Mouse (Mus musculus): ENCODE results near the gene Slx1b.
A peak's percentile ranks its signal among the peaks of the same experiment; 100 is the strongest.
"Not testable (repeated sequence)": the region's sequence is repeated elsewhere in the genome, so short reads cannot be mapped to it uniquely, and the experiment has no call there.

Slx1b gene

DNA sequence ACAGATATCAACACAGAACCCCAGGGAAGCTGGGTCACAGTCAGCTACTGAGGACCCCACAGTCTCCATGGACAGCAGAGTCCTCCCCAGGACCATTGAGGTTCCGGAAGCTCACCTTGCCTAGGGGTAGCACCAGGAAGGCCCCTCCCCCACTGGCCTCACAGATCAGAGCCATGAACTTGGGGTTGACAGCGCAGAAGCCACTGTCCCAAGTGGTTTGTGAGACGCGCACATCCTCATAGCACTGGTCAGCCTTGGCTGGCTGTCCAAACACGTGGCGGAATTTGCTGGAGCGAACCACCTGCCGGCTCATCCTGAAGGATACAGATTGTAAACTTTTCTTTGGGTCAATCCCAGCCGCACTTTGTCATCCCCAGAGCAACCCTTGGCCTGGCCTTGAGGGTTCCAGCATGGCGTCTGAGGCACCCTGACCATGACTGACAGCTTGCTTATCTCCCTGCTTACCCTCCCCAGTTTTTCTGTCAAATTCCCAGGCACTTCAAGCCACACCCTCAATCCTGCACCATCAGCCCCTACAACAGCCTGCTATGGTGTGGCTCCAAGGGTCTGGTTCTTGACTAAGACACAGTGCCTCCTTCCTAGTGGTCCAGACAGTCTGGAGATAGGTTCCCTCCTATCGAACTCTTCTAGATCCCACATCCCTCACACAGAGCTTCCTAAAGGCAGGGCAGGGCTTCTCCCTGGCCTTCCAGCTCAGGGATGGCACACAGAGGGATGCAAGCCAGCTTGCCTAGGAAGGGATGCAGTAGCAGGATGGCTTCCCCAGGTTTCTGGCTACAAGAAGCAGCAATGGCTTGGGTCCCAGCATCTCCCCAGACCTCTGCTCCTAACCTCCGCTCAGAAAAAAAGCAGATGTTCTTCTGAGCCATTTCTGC, 7.5 kb upstream of the Slx1b start:
- DNase-seq (ENCODE audit: low spot score), result no peak

DNA sequence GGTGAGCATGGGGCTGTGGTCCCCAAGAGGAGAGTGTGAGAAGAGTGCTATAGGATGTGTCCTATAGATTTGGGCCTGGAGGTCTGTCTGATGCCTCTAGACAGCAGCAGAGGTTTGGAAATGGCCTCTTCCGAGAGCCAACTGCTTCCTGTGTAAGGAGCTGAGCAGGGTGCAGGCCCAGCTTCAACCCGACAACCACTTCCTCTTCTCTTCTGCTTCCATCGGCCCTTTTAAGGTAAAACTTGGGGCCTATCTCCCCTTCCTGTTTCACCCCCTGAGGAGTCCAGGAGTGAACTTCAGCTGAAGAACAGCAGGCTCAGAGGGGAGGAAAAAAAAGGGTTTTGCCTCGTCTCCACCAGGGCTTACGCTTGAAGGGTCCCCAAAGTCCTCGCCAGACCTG, 6.8 kb upstream of the Slx1b start:
- DNase-seq (ENCODE audit: low spot score), result no peak

DNA sequence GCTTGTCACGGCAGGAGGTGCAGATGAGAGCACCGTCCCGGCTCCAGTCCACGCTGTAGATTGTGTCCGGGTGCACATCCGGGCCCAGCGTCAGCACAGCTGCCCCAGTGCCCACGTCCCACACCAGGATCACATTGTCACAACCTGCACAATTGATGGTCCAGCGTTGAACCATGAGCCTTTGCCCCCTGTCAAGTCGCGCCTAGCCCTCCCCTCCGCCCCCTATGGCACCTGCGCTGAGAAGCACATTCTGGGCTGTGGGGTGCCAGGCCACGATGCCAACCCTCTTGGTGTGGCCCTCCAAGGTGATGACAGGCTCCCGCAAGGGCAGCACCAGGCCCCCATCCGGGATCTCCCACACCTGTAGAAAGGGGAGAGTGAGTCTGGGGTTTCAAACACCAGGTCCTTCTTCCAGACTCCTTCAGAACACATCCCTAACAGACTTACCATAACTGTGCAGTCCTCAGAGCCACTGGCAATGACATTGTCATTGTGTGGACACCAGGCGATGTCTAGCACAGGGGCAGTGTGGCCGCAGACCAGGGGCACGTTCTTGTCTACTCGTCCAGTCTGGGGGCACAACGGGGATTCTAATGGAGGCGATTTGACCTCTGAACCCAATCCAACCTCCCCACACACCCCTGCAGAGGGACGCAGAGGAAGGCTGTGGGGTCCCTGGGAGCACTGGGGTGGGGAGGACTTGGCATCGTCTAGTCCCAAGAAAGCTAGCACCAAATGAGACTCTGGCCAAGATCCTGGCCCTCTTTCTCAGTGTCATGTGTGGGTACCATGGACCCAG, 6.2 kb upstream of the Slx1b start:
- no peak for DNase-seq (ENCODE audit: low spot score)

DNA sequence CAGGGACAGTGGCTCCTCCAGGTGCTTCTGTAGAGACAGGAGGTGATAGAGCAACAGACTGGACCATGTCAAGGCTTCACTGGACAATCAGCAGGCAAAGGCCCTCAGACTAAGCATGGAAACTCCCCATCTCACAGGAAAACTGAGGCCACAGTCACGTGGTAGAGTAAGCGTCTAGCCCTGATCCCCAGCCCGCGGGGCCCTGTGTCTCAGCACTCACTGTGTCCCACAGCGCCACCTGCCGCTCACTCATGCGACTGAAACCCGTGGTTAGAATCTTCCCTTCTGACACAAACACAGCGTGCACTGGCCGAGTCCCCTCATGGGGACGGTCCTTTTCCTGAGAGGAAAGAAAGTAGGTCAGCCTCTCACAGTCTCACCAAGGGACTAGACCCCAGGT, 5.5 kb upstream of the Slx1b start:
- DNase-seq (ENCODE audit: low spot score), result peak; percentile 91

DNA sequence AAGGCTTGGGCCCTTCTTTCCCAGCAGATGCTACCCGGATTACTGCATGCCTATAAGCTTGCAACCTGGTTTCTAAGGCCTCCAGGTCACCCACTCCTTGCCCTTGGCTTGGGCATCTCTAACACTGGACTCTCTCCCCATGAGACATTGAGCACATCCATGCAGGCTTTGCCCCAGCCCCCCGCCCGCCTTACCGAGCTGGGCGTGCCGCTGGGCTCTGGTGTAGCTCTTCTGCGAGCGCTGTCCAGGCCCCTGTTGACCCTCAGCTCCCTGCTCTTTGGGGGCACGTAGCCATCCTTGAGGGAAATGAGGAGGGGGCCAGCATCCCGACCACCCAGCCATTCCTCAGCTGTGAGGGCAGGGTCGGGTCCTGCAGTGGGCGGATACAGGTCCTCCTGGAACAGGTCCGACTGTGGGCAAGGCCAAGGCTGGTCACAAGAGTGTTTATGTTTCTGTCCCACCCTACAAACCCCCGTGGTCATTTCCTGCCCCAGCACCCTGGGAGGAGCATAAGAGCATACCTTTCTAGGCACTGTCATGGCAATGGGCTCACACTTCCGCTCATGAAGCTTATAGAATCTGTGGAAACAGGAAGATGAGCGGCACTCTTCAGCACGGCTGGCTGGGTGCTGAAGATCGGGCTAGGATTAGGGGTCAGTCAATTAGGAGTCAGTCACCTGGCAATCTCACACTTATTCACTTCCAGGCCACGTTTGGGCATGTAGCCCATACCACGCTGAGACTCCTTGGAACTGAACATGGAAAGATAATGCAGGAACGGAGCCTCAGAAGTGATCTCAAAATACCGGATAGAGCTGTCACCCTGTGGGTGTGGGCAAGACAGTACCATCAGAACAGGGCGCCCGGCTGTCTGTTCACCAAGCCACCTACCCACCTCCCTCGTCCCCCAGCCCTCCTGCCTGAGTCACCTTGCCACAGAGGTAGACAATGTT, 4.8 kb upstream of the Slx1b start:
- no peak for DNase-seq (ENCODE audit: low spot score)

DNA sequence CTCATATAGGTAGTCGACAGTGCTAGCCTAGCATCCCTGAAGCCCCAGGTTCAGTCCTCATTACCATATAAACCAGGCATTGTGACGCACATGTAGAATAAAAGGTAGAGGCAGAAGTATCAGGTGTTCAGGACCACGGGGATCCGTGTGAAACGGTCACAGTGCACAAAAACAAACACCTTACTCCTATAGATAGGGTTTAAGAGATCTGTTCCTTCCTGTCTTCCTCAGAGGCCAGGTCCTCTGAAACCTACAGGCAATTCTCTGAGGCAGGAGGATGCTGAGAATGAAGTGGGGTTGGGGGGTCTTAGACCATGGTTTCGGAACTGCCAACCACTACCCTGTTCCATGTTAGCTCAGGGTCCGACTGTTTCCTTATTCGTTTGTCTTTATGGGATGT, 2.3 kb upstream of the Slx1b start:
- DNase-seq (ENCODE audit: low spot score), result no peak

DNA sequence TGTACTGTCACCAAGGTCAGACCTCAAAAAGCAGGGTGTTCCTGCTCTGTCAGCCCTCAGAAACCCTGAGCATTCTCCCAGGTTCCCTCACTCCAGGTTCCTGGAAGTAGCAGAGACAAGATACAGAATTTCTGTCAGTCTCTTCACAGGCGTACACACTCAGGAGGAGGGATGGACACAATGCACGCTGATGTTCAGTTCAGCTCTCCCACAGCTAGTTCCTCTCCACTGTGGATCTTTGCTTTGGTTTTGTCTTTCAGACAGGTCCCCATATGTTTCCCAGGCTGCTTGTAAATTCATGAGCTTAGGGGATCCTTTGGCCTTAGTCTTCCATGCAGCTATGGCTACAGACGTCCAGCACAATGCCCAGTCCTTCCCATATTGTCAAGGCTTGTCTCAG, 1.3 kb upstream of the Slx1b start:
- no peak for DNase-seq (ENCODE audit: low spot score)

DNA sequence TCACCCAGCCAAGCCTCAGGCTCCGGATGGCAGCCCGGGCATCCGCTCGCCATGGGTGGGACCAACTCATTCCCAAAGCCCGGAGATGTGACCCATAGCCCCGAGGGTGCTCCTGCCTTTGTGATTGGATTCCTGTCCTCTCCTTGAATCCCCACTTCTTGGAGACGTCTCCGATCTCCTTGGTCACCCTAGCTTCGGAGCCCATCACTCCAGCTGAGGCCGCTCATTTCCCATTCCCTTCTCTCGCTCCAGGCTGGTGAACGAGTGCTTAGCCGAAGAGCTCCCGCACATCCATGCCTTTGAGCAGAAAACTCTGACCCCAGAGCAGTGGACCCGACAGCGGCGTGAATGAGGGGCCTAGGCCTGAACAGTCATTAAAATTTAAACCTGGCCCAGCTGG, 719 bp upstream of the Slx1b start:
- no peak for DNase-seq (ENCODE audit: low spot score)

DNA sequence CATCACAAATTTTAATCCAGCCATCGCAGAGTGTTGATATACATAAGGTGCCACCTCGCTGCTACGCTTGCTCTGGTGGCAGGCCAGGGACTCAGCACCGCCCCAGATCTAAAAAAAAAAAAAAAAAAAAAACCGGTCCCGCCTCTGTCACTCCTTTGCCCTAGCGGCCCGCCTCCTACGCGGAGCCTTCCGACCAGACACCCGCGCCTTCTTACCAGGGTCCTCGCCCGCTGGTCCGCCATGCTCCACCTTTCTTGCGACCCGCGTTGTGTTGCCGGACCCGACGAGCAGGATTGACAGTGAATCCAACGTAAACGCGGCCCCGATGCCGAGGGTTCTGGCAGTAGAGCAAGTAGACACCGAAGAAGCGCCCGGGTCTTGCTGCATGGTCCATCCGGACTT, 373 bp downstream of the Slx1b start, which contains the start of gene Bola2:
Gene Bola2, plus strand, starts transcription at position 192 of the 402 bp plus-strand sequence.
- DNase-seq (ENCODE audit: low spot score), result peak; percentile 61

DNA sequence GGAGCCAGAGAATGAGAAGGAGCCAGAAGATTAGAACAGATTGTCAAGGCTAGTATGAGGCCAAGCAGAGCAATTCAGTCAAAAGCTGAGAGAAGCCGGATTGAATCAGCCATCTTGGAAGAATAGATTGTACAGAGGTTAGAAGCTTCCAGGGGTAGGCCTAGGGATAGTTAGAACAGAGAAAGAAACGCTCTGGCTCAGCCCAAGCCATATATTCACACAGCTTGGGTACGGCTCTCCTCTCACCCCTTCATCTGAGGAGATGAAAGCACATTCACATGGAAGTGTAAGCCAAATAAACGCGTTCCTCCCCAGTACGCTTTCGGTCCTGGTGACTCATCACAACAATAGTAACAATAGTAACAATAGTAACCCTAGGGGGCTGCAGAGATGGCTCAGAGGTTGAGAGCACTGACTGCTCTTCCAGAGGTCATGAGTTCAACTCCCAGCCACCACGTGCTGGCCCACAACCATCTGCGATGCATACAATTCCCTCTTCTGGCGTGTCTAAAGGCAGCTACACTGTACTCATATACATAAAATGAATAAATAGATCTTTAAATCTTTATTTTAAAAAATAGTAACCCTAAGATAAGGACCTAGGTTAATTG, 1.0 kb downstream of the Slx1b start:
- no peak for DNase-seq (ENCODE audit: low spot score)

DNA sequence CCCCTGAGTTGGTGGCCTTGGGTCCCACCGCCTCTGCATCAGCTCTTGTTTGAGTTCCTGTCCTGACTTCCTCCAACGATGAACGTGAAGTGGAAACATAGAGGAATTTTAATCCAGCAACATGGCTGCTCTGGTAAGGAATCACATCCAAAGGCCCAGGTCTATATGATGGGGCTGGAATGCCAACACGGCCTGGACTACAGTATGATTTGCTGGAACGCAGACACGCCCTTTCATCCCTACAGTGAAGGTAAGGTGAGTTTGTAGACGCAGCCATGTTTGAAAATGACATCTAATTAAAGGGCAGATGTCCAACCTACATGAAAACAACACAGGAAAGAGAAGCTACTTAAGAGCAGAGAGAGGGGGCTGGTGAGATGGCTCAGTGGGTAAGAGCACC, 1.8 kb downstream of the Slx1b start:
- no peak for DNase-seq (ENCODE audit: low spot score)

DNA sequence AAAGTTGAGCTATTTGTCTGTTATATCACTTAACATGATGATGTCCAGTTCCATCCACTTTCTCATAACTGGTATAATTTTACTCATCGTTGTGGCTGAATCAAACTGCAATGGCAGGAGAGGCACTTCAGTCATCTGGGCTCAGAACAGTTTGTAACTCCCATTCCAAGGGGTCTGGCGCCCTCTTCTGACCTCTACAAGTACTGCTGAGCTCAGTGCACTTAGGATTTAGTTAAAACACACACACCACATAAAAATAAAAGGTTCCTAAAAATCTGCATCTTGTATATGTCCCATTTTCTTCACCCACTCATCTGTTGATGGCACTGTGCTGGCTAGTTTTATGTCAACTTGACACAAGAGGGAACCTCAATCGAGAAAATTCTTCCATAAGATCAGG, 2.3 kb downstream of the Slx1b start:
- DNase-seq (ENCODE audit: low spot score), result peak; percentile 72

DNA sequence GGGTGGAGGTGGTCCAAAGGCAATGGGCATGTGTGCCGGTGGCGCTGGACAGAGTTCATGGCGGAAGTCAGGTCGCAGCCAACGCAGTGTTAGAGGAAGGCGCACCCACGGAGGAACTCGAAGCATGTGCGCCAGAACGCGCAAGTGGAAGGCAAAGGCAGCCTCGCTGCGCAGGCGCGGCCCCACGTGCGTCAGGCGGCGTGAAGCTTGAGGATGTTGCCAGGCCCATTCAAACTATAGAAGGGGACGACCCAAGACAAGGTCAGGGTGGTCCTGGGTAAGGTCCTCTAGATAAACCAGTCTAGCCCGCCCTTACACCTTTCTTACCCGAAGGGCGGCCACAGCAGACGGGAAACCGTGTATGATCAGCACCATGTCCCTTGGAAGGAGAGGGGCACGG, 3.2 kb downstream of the Slx1b start:
- DNase-seq (ENCODE audit: low spot score), result no peak

DNA sequence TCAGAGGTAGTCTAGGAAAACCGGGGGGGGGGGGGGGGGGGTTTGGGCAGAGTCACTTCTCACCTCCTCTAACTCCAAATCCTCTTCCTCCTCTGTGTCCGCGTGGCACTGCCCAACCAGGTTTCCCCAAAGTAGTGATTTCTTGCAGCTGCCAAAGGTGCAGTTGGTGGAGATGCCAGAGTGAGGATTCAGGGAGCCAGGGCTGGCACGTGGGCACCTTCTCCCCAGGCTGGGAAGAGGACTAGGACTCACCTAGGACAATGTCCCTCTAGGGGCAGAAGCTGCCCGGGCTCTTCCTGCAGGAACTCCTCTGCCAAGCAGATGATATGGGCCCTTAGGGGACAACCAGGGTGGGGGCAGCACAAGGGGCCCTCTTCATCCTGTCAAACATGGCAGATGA, 3.9 kb downstream of the Slx1b start:
- no peak for DNase-seq (ENCODE audit: low spot score)

DNA sequence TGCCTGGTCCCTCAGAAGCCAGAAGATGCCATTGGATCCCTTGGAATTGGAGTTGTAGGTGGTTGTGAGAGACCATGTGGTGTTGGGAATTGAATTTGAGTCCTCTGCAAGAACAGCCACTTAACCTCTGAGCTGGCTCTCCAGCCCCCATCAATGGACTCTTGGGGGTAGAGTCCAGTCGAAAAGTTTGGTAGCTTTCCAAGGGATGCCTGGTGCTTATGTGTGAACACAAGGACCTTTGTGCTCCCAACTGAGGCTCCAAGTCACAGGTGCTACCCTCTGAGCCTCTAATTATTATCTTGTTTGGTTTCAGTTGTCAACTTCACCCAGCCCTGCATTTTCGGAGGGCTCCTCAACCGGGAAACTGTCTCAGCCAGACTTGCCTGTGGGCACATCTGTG, 4.8 kb downstream of the Slx1b start:
- DNase-seq (ENCODE audit: low spot score), result no peak

DNA sequence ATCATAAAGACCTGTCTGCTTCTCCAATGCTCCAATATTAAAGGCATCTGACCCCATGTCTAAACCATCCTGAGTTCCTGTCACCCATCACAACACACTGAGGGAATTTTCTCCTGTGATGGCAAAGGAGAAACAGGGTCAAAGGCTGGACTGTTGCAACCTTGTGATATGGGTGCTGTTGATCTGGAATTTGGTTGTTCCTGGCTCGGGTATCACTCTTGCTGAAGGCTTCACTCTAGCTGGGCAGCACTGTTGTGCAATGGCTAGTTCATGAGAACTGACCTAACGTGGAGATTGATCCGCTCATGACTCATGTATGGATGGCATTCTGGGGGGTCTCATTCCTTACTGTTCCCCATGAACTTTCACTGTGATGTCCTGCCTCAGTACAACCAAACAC, 6.6 kb downstream of the Slx1b start:
- no peak for DNase-seq (ENCODE audit: low spot score)

DNA sequence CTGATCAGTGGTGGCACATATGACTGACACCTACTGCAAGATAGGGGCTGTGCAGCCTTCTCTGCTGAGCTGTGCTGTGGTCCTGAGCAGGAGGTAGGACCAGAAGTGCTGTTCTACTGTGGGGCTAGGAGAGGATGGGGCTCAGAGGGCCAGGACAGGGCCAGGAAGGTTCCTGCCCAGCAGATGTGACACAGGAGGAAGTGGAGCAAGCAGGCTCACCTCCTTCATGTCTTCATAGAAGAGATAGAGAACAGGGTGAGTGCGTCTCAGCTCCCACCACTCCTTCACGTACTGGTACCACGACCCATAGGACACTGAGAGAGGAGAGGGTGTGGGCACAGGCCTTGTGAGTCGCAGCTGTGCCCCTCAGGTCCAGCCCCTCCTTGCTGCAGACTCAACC, 7.4 kb downstream of the Slx1b start:
- not testable (repeated sequence) for DNase-seq (ENCODE audit: low spot score)

DNA sequence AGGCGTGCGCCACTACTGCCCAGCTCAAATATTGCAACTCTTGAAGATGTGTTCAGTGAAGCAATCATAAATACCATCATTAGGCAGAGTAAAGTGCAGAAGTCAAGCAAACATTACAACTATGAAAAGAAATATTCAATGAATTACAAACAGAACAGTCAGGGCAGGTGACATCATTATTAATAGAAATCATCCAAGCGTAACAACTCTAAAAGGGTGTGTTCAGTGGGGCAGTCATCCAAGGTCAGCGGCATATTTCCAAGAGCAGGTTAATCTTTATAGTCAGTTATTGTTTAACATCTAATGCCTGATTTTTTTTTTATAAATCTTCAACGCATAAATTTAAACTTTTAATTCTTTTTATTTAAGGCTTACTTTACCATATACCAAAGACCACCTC, 14.4 kb downstream of the Slx1b start:
- DNase-seq (ENCODE audit: low spot score), result no peak

DNA sequence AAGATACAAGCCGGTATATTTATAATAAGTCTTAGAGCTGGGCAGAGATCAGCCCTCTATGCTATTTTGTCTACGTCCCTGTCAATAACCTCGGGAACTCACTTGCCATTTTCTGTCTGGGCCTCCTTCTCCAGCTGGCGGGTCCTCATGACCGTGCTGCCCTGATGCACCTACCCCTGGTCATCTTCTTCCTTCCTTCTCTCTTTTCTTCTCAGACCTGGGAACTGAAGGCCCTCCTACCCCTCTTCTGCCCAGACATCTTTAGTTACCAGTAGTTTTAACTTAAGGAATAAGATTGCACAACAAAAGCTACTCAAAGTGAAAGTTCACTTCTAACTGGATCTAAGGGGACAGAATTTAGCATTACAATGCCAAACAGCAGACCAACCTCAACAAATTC, 15.9 kb downstream of the Slx1b start:
- no peak for DNase-seq (ENCODE audit: low spot score)

DNA sequence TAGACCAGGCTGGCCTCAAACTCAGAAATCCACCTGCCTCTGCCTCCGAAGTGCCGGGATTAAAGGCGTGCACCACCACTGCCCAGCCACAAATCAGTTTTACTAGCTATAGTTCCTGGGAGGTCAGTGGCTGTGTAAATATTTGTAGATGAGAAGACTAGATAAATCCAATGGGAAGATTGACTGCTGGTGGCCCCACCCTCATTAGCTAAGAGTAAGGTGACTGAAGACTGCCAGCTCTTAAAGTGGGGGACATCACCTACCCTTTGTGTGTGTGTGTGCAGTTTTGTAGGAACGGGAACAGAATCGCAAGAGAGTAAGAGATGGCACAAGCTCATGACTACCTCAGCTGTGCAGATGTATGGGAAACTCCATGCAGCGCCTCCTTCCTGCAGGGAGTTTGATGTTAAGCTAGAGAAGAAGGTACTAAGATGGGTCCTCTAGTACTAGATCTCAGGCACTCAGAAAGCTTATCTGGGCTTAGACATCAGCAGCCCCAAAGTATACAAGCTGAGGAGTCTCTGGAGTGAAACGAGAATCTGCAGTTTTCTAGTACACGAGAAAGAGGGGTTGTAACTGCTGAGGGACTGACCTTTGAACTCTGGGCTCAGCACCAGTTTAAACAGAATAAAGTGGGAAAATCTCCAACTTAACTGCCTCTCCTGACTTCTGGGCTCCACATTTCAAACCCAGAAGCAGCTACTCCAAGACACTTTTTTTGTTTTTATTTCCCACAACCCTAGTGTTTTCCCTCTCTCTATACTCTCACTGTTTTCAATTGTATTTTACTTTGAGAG, 16.8 kb downstream of the Slx1b start:
- no peak for DNase-seq (ENCODE audit: low spot score)

Measured in urinary bladder, postnatal 25 days (tissue).